Mouse (Mus musculus): ENCODE measurements at regions not wholly inside any gene's neighbourhood (a gene's known extent, or its start where the extent isn't known, plus 50 kb on each side); places are given as distances from the start of the nearest gene placed in this dataset.
"Not testable (repeated sequence)": the region's sequence is repeated elsewhere in the genome, so short reads cannot be mapped to it uniquely, and the experiment has no call there.

- no peak for DNase-seq
Observed at GRCm38 (mm10) chr1:41887556-41887955, 808.0 kb upstream of the Pou3f3 start.

- DNase-seq = no peak
Observed at GRCm38 (mm10) chr1:41888213-41888612, 807.4 kb upstream of the Pou3f3 start.

DNA sequence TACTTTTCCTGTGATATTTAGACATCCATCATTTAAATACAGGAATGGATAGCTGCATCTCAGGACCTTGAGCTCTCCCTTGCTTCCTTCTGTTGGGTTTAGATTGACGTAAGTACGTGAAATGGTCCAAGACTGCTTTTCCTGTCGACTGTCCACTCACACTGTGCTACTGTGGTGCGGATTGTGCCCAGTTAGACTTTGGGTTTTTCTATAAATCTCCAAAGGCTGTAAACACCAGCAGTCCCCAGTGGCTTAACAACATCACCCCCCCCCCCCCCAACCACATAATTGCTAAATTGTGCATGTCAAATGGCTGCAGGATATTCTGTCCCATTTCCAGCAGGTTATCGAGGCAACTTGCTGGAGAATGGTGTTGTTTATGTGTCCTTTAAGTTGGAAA lies 806.6 kb upstream of the Pou3f3 start:
- peak; percentile 17 for DNase-seq

GRCm38 (mm10) chr1:41889940-41890339 lies 805.6 kb upstream of the Pou3f3 start:
- no peak for DNase-seq

- no peak for DNase-seq
Observed at GRCm38 (mm10) chr1:41890714-41891689, 804.6 kb upstream of the Pou3f3 start.

- no peak for DNase-seq
Observed at GRCm38 (mm10) chr1:41891730-41892129, 803.8 kb upstream of the Pou3f3 start.

DNA sequence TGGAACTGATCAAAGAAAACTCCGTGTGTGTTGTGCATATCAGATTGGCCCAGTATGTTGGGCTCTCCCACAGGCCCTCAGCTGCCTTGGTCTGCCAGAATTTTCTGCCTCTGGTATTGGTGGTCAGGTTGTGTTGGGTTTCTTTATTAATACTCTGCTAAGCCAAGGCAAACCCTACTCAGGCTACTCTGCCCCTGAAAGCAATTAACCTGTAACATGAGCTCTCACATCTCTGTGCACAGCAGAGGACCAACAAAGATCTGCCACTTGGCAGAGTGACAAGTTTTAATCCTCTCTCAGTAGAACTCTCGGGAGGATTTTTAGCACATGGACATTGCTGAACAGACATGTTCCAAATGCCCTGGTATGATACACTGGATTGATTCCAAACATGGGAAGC lies 803.2 kb upstream of the Pou3f3 start:
- DNase-seq = no peak

DNA sequence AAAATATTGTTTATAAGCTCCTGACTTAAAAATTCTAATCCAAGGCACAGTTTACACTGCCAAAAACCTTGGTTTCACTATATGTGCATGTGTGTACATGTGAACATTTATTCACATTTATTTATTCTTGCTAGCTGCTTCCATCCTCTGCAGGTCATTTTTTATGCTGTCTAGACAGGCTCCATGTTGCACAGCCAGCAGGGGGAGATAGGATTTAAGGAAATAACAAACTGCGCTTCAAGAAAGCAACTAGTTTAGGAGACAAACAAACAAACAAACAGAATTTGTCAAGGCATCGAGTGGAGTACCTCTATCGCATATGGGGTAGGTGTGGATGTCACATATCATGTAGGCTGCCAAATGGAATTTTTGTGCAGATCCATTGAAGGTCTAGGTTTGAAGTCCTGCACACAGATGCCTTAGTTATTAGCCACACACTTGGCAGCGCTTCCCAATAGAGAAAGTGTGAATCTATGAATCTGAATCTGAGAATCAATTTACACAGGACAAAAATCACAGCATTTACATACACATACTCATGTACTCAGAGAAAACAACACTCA lies 797.7 kb upstream of the Pou3f3 start:
- peak; percentile 35 for DNase-seq

DNA sequence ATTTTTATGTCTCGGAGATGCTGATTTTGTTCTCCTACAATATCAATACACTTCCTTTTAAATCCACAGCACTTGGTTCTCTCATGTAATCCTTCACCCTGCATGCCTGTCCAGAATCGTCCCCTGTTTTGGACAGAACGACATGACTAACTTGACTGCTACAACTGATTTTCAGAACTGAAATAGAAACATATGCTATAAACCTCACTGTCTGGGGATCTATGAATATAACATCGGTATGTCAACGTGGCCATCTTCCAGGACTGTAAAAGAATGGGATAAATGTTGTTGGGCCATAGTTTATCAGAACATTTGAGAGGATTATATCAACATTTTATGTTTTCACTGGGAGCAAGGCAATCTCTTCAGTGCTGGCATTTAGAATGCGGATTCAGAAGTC lies 795.2 kb upstream of the Pou3f3 start:
- no peak for DNase-seq

- DNase-seq = no peak
Observed at GRCm38 (mm10) chr1:41905971-41906370, 789.6 kb upstream of the Pou3f3 start.

- no peak for DNase-seq
Observed at GRCm38 (mm10) chr1:41908001-41908807, 787.4 kb upstream of the Pou3f3 start.

GRCm38 (mm10) chr1:41908808-41909110 lies 786.8 kb upstream of the Pou3f3 start:
- DNase-seq = no peak

GRCm38 (mm10) chr1:41909799-41910198 lies 785.8 kb upstream of the Pou3f3 start:
- no peak for DNase-seq

GRCm38 (mm10) chr1:41916730-41917347 lies 778.7 kb upstream of the Pou3f3 start:
- no peak for DNase-seq

DNA sequence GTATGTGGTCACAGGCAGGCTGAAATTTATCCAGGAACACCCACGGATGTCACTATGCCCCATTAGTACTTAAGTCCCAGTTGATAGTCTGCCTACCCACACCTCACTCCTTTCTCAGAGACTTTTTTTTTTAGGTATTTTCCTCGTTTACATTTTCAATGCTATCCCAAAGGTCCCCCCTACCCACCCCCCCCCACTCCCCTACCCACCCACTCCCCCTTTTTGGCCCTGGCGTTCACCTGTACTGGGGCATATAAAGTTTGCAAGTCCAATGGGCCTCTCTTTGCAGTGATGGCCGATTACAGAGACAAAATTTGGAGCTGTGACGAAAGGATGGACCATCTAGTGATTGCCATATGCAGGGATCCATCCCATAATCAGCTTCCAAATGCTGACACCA lies 777.8 kb upstream of the Pou3f3 start:
- not testable (repeated sequence) for DNase-seq

- DNase-seq = no peak
Observed at GRCm38 (mm10) chr1:41918394-41919262, 776.9 kb upstream of the Pou3f3 start.

DNA sequence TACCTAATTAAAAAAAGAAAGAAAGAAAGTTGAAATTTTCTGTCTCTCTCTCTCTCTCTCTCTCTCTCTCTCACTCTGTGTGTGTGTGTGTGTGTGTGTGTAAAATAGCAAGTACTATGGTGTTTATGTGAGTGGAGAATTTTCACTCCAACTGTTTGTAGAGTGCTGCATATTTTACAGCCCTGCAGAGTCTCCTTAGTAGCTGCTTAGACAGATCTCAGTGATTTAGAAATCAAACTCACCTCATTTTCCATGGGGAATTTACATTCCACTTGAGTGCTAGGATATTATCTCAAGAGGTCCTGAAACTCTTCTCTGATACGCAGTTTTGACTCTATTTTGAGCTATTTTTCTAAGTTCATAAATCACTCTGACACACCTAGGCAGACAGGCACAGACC lies 761.8 kb upstream of the Pou3f3 start:
- no peak for DNase-seq

- no peak for DNase-seq
Observed at GRCm38 (mm10) chr1:41935912-41936478, 759.6 kb upstream of the Pou3f3 start.

GRCm38 (mm10) chr1:41960982-41961381 lies 734.6 kb upstream of the Pou3f3 start:
- no peak for DNase-seq

DNA sequence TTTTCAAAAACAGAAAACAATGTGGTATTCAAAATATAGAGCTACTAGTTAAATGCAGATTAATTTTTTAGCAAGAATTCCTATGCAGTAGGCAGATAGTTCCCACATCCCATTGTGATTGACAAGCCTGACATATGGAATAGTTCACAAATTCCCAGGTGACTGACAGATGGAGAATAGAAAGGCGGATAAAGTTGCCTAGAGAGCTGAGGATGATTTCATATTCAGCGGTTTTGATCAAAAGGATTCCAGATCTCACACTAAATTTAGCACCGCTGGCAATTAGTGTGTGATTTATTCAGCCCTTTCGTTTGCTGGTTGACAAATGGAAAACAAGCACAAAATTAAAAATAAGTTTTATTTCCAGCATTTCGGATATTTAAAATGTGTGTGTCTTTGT lies 714.0 kb upstream of the Pou3f3 start:
- DNase-seq = no peak

GRCm38 (mm10) chr1:42006235-42006634 lies 689.3 kb upstream of the Pou3f3 start:
- DNase-seq = no peak

DNA sequence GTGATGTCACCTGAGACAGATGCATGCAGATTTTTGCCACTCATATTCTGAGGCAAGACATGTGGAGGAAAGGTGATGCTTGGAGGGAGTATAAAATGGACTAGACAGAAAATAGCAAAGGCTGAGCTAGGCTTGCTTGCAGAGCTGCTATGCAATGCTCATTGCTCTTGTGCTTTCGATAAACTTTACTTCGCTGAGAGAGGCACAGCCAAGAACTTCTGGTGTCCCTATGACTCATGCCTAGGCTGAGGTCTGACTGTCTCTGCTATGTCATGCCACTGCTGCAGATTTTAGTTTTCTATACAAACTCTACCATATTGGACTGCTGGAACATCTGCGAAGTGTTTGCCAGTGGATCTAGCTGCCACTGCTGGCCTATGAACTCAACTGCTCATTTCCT lies 687.5 kb upstream of the Pou3f3 start:
- no peak for DNase-seq

Measured in kidney, adult 9 months (tissue).